Mouse (Mus musculus) CH12.LX (cell line): ENCODE data around the gene Npy4r. TPM values are rescaled to one million over a fixed set of nuclear protein-coding genes. Genes with fewer than 3 reads are reported as not detected.

Experiments
- DNase-seq: peaks from one replicate; pipeline ENCODE4 v3.0.0-alpha.2; 2013; ENCODE audit errors: extremely low read depth
- H3K27ac ChIP-seq: 2 replicates; pipeline ENCODE4 v1.5.1; 2012; ENCODE audit warnings: low read depth, mild to moderate bottlenecking, control low read depth, moderate library complexity; ENCODE audit not compliant: insufficient read depth
- H3K27me3 ChIP-seq: replicated peaks from 2 replicates; pipeline ENCODE3; 2012; ENCODE audit warnings: inconsistent platforms
- H3K36me3 ChIP-seq, 2 experiments: replicated peaks in 1 of 2; 2 replicates each; pipeline versions ENCODE3 to v1.6.1; 2012; ENCODE audit warnings: inconsistent platforms in 1 of 2, low read length in 1 of 2, mild to moderate bottlenecking in 1 of 2, mixed read lengths in 1 of 2, moderate library complexity in 1 of 2; ENCODE audit not compliant: control insufficient read depth in 1 of 2, insufficient read depth in 1 of 2
- H3K4me1 ChIP-seq, 2 experiments: 2 replicates each; pipeline ENCODE4 v1.6.1; 2012; ENCODE audit warnings: inconsistent platforms in 1 of 2, moderate library complexity in 1 of 2; ENCODE audit not compliant: insufficient read depth in 2 of 2, control insufficient read depth in 1 of 2
- H3K4me2 ChIP-seq: 2 replicates; pipeline ENCODE4 v1.6.1; 2012; ENCODE audit warnings: low read depth, mild to moderate bottlenecking, control low read depth; ENCODE audit not compliant: poor library complexity, insufficient read depth, severe bottlenecking
- H3K4me3 ChIP-seq, 3 experiments: fragments of 150-350 bp in 1 of 3; sonication (generic) in 1 of 3; replicated peaks in 1 of 3; 2 replicates each; pipeline versions ENCODE3 to v1.5.1; 2011 to 2012; ENCODE audit warnings: low read depth in 2 of 3, low read length in 2 of 3, mild to moderate bottlenecking in 2 of 3, moderate library complexity in 2 of 3, control low read depth in 1 of 3, improper control_type of control experiment in 1 of 3, inconsistent platforms in 1 of 3, mixed read lengths in 1 of 3; ENCODE audit not compliant: poor library complexity in 1 of 3
- H3K79me2 ChIP-seq: replicated peaks from 2 replicates; pipeline ENCODE4 v1.6.1; 2012; ENCODE audit warnings: mild to moderate bottlenecking, moderate library complexity; ENCODE audit not compliant: control insufficient read depth, poor library complexity, insufficient read depth, severe bottlenecking; ENCODE audit errors: extremely low read depth
- H3K9ac ChIP-seq: 2 replicates; pipeline ENCODE4 v1.6.1; 2012; ENCODE audit warnings: low read depth, mild to moderate bottlenecking, control low read depth, moderate library complexity; ENCODE audit not compliant: insufficient read depth
- H3K9me3 ChIP-seq: replicated peaks from 2 replicates; pipeline ENCODE3; 2012; ENCODE audit warnings: low read length, inconsistent platforms, mixed read lengths
- CTCF ChIP-seq, 2 experiments: IDR thresholded peaks in 1 of 2; conservative IDR thresholded peaks in 1 of 2; 2 replicates each; pipeline ENCODE4 v1.5.1; 2011 to 2012; ENCODE audit warnings: low read depth in 2 of 2, low read length in 2 of 2, improper control_type of control experiment in 1 of 2, inconsistent platforms in 1 of 2, mild to moderate bottlenecking in 1 of 2, moderate library complexity in 1 of 2
- ETS1 ChIP-seq: conservative IDR thresholded peaks from 2 replicates; pipeline ENCODE4 v1.6.1; 2012; ENCODE audit warnings: low read depth, mild to moderate bottlenecking, inconsistent platforms, low read length, improper control_type of control experiment, moderate library complexity
- HCFC1 ChIP-seq: IDR thresholded peaks from 2 replicates; pipeline ENCODE4 v1.6.1; 2012; ENCODE audit warnings: low read depth, mild to moderate bottlenecking, inconsistent platforms, low read length, improper control_type of control experiment
- JUN ChIP-seq: IDR thresholded peaks from 2 replicates; pipeline ENCODE4 v1.6.1; 2011; ENCODE audit warnings: low read depth, mild to moderate bottlenecking, low read length, improper control_type of control experiment, moderate library complexity; ENCODE audit not compliant: insufficient read depth
- JUND ChIP-seq: conservative IDR thresholded peaks from 2 replicates; pipeline ENCODE4 v1.6.1; 2011; ENCODE audit warnings: low read depth, low read length, improper control_type of control experiment
- KAT2A ChIP-seq: IDR thresholded peaks from 2 replicates; pipeline ENCODE4 v1.6.1; 2012; ENCODE audit warnings: low read length, improper control_type of control experiment, inconsistent platforms; ENCODE audit not compliant: insufficient replicate concordance
- MAFK ChIP-seq: IDR thresholded peaks from 2 replicates; pipeline ENCODE4 v1.6.1; 2011; ENCODE audit warnings: low read length, improper control_type of control experiment; ENCODE audit not compliant: insufficient replicate concordance
- MAX ChIP-seq: IDR thresholded peaks from 2 replicates; pipeline ENCODE4 v1.6.1; 2011; ENCODE audit warnings: low read length, improper control_type of control experiment
- MAZ ChIP-seq: IDR thresholded peaks from 2 replicates; pipeline ENCODE4 v1.6.1; 2012; ENCODE audit warnings: low read depth, mild to moderate bottlenecking, inconsistent platforms, low read length, improper control_type of control experiment, moderate library complexity
- MXI1 ChIP-seq: IDR thresholded peaks from 2 replicates; pipeline ENCODE4 v1.6.1; 2011; ENCODE audit warnings: mild to moderate bottlenecking, low read depth, low read length, improper control_type of control experiment
- NELFE ChIP-seq: IDR thresholded peaks from 2 replicates; pipeline ENCODE4 v1.6.1; 2011; ENCODE audit warnings: low read depth, low read length, improper control_type of control experiment
- NRF1 ChIP-seq: IDR thresholded peaks from 2 replicates; pipeline ENCODE4 v1.6.1; 2014; ENCODE audit warnings: low read depth, mild to moderate bottlenecking, inconsistent platforms, low read length, improper control_type of control experiment, moderate library complexity
- PAX5 ChIP-seq: IDR thresholded peaks from 2 replicates; pipeline ENCODE4 v1.6.1; 2012; ENCODE audit warnings: low read length, inconsistent platforms, mixed read lengths
- SIN3A ChIP-seq: IDR thresholded peaks from 2 replicates; pipeline ENCODE4 v1.6.1; 2012; ENCODE audit warnings: low read length, improper control_type of control experiment, inconsistent platforms
- TBP ChIP-seq: conservative IDR thresholded peaks from 2 replicates; pipeline ENCODE4 v1.6.1; 2011; ENCODE audit warnings: low read depth, low read length, improper control_type of control experiment
- USF2 ChIP-seq: conservative IDR thresholded peaks from 2 replicates; pipeline ENCODE4 v1.6.1; 2011; ENCODE audit warnings: low read depth, low read length, improper control_type of control experiment
- ZNF384 ChIP-seq: IDR thresholded peaks from 2 replicates; pipeline ENCODE4 v1.6.1; 2012; ENCODE audit warnings: low read depth, low read length, improper control_type of control experiment, inconsistent platforms
- dilution Hi-C: fragments of 300-500 bp; cut with MboI; formaldehyde crosslinking; loops from 2 replicates; pipeline ENCODE4 v1.14.3; 2020; ENCODE audit warnings: low sequenced_read_pairs; ENCODE audit not compliant: extremely low pct_unique_long_range_greater_than_20kb, extremely low pct_ligation_motif_present
- in situ Hi-C: fragments of 300-500 bp; cut with MboI; formaldehyde crosslinking; loops from 3 replicates; pipeline ENCODE4 v1.14.3; 2019; ENCODE audit warnings: low sequenced_read_pairs, low pct_ligation_motif_present, low pct_unique_long_range_greater_than_20kb, mixed read lengths
- polyA plus RNA-seq: library from polyadenylated mRNA; unstranded; fragments of >175 nt; gene quantifications from 2 replicates; pipeline ENCODE4 v1.2.1, GENCODE M21; 2012; ENCODE audit warnings: low read depth; ENCODE audit not compliant: insufficient read length
- total RNA-seq, 2 experiments: library from RNA; depleted of rRNA; stranded (reverse); fragments of 300-350 nt in 1 of 2; fragments of >200 nt in 1 of 2; gene quantifications; 2 replicates each; pipeline ENCODE4 v1.2.3; 2012 to 2014

Gene Npy4r
- total and polyA plus RNA-seq, 3 experiments, result 0.04 TPM; not detected in 2

GRCm38 (mm10) chr14:34135391-34135790 lies 16.9 kb downstream of the Npy4r start:
- no peaks in the 10 kb centered on the region for H3K36me3 ChIP-seq
- in situ Hi-C loops (no loop called here), dilution Hi-C loops (no loop called here)
- no peaks in the 10 kb centered on the region for H3K9me3 ChIP-seq
- no peak overlapping the region for H3K9ac ChIP-seq
- no peak for DNase-seq
- no peak overlapping the region for H3K4me2 ChIP-seq
- no peak overlapping the region for H3K4me3 ChIP-seq
- H3K4me1 ChIP-seq, result peaks cover 7 to 29% of the 10 kb centered on the region in 2 experiments; a peak in 3 of 4 replicates
- H3K27ac ChIP-seq, result no peak overlapping the region
- H3K27me3 ChIP-seq, result no peaks in the 10 kb centered on the region
- no peak for TF ChIP-seq HCFC1
- no peak for TF ChIP-seq TBP
- TF ChIP-seq ETS1, result no peak
- no peak for TF ChIP-seq MAZ
- TF ChIP-seq ZNF384, result no peak
- TF ChIP-seq JUN, result no peak
- TF ChIP-seq USF2, result no peak
- no peak for TF ChIP-seq NRF1
- TF ChIP-seq SIN3A, result no peak
- no peak for TF ChIP-seq MXI1
- TF ChIP-seq, all 38 proteins: peak for 0
- no peaks in the 10 kb centered on the region for H3K79me2 ChIP-seq

- H3K9ac ChIP-seq, result no peak overlapping the region
- in situ Hi-C loops (no loop called here), dilution Hi-C loops (no loop called here)
- DNase-seq, result no peak
- peaks cover 7 to 36% of the 10 kb centered on the region in 2 experiments; a peak in 3 of 4 replicates for H3K4me1 ChIP-seq
- H3K79me2 ChIP-seq, result no peaks in the 10 kb centered on the region
- H3K27me3 ChIP-seq, result no peaks in the 10 kb centered on the region
- TF ChIP-seq PAX5 (no peak), TBP (no peak), CTCF (conservative IDR thresholded peaks at IDR 0.05 in 1 of 2, IDR thresholded peaks at IDR 0.05 in 1 of 2; ENCODE audit: low read depth in 2 of 2, low read length in 2 of 2) (no peak), MAX (no peak), ETS1 (no peak), MAFK (no peak), KAT2A (no peak), NELFE (no peak), JUND (no peak)
- no peak overlapping the region for H3K27ac ChIP-seq
- no peak overlapping the region for H3K4me3 ChIP-seq
- H3K4me2 ChIP-seq, result no peak overlapping the region
- H3K36me3 ChIP-seq, result no peaks in the 10 kb centered on the region
- no peaks in the 10 kb centered on the region for H3K9me3 ChIP-seq
These were observed 21.1 kb downstream of the Npy4r start for GRCm38 (mm10) chr14:34131216-34131615.
